Mouse (Mus musculus) CD4-positive, CD25-positive, alpha-beta regulatory T cell, adult 4 months (primary cell): ENCODE results near the gene Atn1. TPM values are rescaled to one million over a fixed set of nuclear protein-coding genes. Genes with fewer than 3 reads are reported as not detected.
A peak's percentile ranks its signal among the peaks of the same experiment; 100 is the strongest.

ENCODE experiments used
- ATAC-seq: one replicate; pipeline ENCODE4 v1.8.0; 2017
- polyA plus RNA-seq, 2 experiments: library from polyadenylated mRNA; unstranded; fragments of 100-300 nt; shearing (Covaris generic); gene quantifications; one replicate each; pipeline ENCODE4 v1.2.1; 2017

Gene Atn1
- polyA plus RNA-seq, 2 experiments from 2014 or later = 4.4 to 4.8 TPM

- ATAC-seq = peak; percentile 15
These were observed 16.0 kb downstream of the Atn1 start for GRCm38 (mm10) chr6:124740211-124740887.

GRCm38 (mm10) chr6:124739231-124739796, 17.0 kb downstream of the Atn1 start:
- ATAC-seq = no peak

- peak; percentile 7 for ATAC-seq
These were observed 17.8 kb downstream of the Atn1 start, which contains the start of gene Ptpn6 for GRCm38 (mm10) chr6:124738511-124739023. Gene Ptpn6 (minus strand): TSS chr6:124738714.

GRCm38 (mm10) chr6:124737040-124737439, 19.3 kb downstream of the Atn1 start:
- no peak for ATAC-seq

GRCm38 (mm10) chr6:124734417-124734816, 21.9 kb downstream of the Atn1 start:
- ATAC-seq = no peak

- peak; percentile 86 for ATAC-seq
These were observed 23.6 kb downstream of the Atn1 start for GRCm38 (mm10) chr6:124732476-124733370.

GRCm38 (mm10) chr6:124731038-124731437, 25.3 kb downstream of the Atn1 start:
- no peak for ATAC-seq

GRCm38 (mm10) chr6:124729850-124730705, 26.2 kb downstream of the Atn1 start:
- peak; percentile 56 for ATAC-seq

- ATAC-seq = no peak
These were observed 27.7 kb downstream of the Atn1 start for GRCm38 (mm10) chr6:124728621-124729020.

- no peak for ATAC-seq
These were observed 31.9 kb downstream of the Atn1 start for GRCm38 (mm10) chr6:124724472-124724871.

GRCm38 (mm10) chr6:124723541-124723940, 32.8 kb downstream of the Atn1 start:
- peak; percentile 81 for ATAC-seq

- peak; percentile 34 for ATAC-seq
These were observed 33.3 kb downstream of the Atn1 start for GRCm38 (mm10) chr6:124722876-124723473.

- ATAC-seq = peak; percentile 15
These were observed 35.4 kb downstream of the Atn1 start for GRCm38 (mm10) chr6:124720904-124721303.

GRCm38 (mm10) chr6:124719354-124719978, 36.9 kb downstream of the Atn1 start:
- ATAC-seq = no peak

GRCm38 (mm10) chr6:124718703-124719102, 37.6 kb downstream of the Atn1 start:
- ATAC-seq = no peak

GRCm38 (mm10) chr6:124717968-124718367, 38.4 kb downstream of the Atn1 start:
- no peak for ATAC-seq

- no peak for ATAC-seq
These were observed 39.3 kb downstream of the Atn1 start for GRCm38 (mm10) chr6:124716864-124717490.

- ATAC-seq = no peak
These were observed 43.4 kb downstream of the Atn1 start for GRCm38 (mm10) chr6:124712918-124713317.

GRCm38 (mm10) chr6:124711824-124712782, 44.2 kb downstream of the Atn1 start, which contains the start of the genes Emg1 and Phb2:
Gene Emg1 (minus strand): TSS chr6:124712178.
Gene Phb2 (plus strand): TSS chr6:124712336.
- ATAC-seq = peak; percentile 97
